Mouse (Mus musculus): ENCODE results near the gene Cwc25.

DNA sequence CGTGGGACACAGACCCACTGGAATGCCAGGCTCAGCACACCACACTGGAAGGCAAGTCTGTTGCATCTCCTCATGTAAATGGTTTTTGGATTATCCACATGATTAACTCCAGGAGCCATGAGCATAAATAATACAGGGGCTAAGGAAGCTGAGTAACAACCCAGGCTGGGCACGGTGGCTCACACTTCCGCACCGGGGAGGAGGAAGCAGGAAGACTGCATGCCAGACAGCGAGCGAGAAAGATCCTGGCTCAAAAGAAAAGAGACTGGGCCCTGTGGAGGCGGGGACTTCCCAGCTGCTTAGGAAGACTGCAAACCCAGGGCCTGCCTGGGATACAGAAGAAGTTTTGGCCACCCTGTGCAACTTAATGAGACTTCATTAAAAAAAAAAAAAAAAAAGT, 26.2 kb downstream of the Cwc25 start:
- TF ChIP-seq GATA1 (IDR thresholded peaks at IDR 0.05; ENCODE audit: low read length) = no peak
- TF ChIP-seq TAL1 (IDR thresholded peaks at IDR 0.05; ENCODE audit: low read length) = no peak

Measured in erythroblast, embryonic 14.5 days (primary cell).